Mouse (Mus musculus) ES-E14 (cell line): Measurements from ENCODE around the gene Prrg4.

Experiments
- CHD2 ChIP-seq: IDR thresholded peaks from 2 replicates; pipeline ENCODE4 v1.6.1; 2014; ENCODE audit warnings: mild to moderate bottlenecking, low read depth, low read length, inconsistent platforms
- HCFC1 ChIP-seq: IDR thresholded peaks from 2 replicates; pipeline ENCODE4 v1.6.1; 2012; ENCODE audit warnings: low read length, inconsistent platforms, borderline replicate concordance; ENCODE audit not compliant: insufficient read depth
- MAFK ChIP-seq: IDR thresholded peaks from 2 replicates; pipeline ENCODE4 v1.6.1; 2014; ENCODE audit warnings: mild to moderate bottlenecking, low read depth, low read length, inconsistent platforms; ENCODE audit not compliant: insufficient read depth
- ZC3H11A ChIP-seq: IDR thresholded peaks from 2 replicates; pipeline ENCODE4 v1.6.1; 2012; ENCODE audit warnings: low read depth, mild to moderate bottlenecking, inconsistent platforms, low read length, borderline replicate concordance

GRCm38 (mm10) chr2:104841736-104842135 is 7.9 kb downstream of the Prrg4 start:
- TF ChIP-seq MAFK (no peak), ZC3H11A (no peak), CHD2 (no peak), HCFC1 (no peak)
